Mouse (Mus musculus): ENCODE measurements around the gene Rtn1. TPM values are rescaled to one million over a fixed set of nuclear protein-coding genes. Genes with fewer than 3 reads are reported as not detected.
A peak's percentile ranks its signal among the peaks of the same experiment; 100 is the strongest.

Rtn1 gene
- polyA plus RNA-seq, 1 experiment from 2014 or later: 1.7 TPM

- Histone ChIP-seq H3K4me1 (ENCODE audit: control insufficient read depth, low read depth, low read length) (no peaks in the 10 kb centered on the region), H3K27me3 (ENCODE audit: control insufficient read depth, insufficient read depth, low read depth, low read length) (no peaks in the 10 kb centered on the region), H3K36me3 (ENCODE audit: control insufficient read depth, insufficient read depth) (no peaks in the 10 kb centered on the region), H3K4me2 (ENCODE audit: low read depth, low read length) (no peak overlapping the region), H3K9me3 (replicated peaks; ENCODE audit: control insufficient read depth, low read length) (no peaks in the 10 kb centered on the region), H3K27ac (ENCODE audit: low read length) (no peak overlapping the region), H3K4me3 (ENCODE audit: low read depth, low read length) (no peak overlapping the region), H3K9ac (ENCODE audit: low read depth, low read length) (no peak overlapping the region)
- ATAC-seq (ENCODE audit: low read depth): no peak
- WGBS (ENCODE audit: insufficient replicate concordance): 35% methylated on average over 4 of the region's 4 CpGs
Observed at GRCm38 (mm10) chr12:72422681-72423080, 13.8 kb upstream of the Rtn1 start.

- Histone ChIP-seq H3K9ac (ENCODE audit: low read depth, low read length) (no peak overlapping the region), H3K27ac (ENCODE audit: low read length) (no peak overlapping the region), H3K27me3 (ENCODE audit: control insufficient read depth, insufficient read depth, low read depth, low read length) (no peaks in the 10 kb centered on the region), H3K4me1 (ENCODE audit: control insufficient read depth, low read depth, low read length) (no peaks in the 10 kb centered on the region), H3K36me3 (ENCODE audit: control insufficient read depth, insufficient read depth) (no peaks in the 10 kb centered on the region), H3K9me3 (replicated peaks; ENCODE audit: control insufficient read depth, low read length) (no peaks in the 10 kb centered on the region), H3K4me2 (ENCODE audit: low read depth, low read length) (no peak overlapping the region), H3K4me3 (ENCODE audit: low read depth, low read length) (no peak overlapping the region)
- no peak for ATAC-seq (ENCODE audit: low read depth)
- WGBS (ENCODE audit: insufficient replicate concordance): 16% methylated on average over 3 of the region's 3 CpGs
Observed at GRCm38 (mm10) chr12:72417762-72418161, 8.9 kb upstream of the Rtn1 start.

GRCm38 (mm10) chr12:72408111-72408891 lies 553 bp downstream of the Rtn1 start:
- H3K9me3 ChIP-seq (replicated peaks; ENCODE audit: control insufficient read depth, low read length): no peaks in the 10 kb centered on the region
- H3K27me3 ChIP-seq (ENCODE audit: control insufficient read depth, insufficient read depth, low read depth, low read length): peaks cover 28% of the 10 kb centered on the region
- peak overlapping the region; percentile 49 for H3K4me3 ChIP-seq (ENCODE audit: low read depth, low read length)
- WGBS (ENCODE audit: insufficient replicate concordance): under 1% methylated on average over 62 of the region's 63 CpGs
- no peak for ATAC-seq (ENCODE audit: low read depth)
- no peak overlapping the region for H3K27ac ChIP-seq (ENCODE audit: low read length)
- no peaks in the 10 kb centered on the region for H3K36me3 ChIP-seq (ENCODE audit: control insufficient read depth, insufficient read depth)
- no peak overlapping the region for H3K9ac ChIP-seq (ENCODE audit: low read depth, low read length)
- peak overlapping the region; percentile 52 for H3K4me2 ChIP-seq (ENCODE audit: low read depth, low read length)
- no peaks in the 10 kb centered on the region; the same call in 1 of the 2 replicates for H3K4me1 ChIP-seq (ENCODE audit: control insufficient read depth, low read depth, low read length)

- H3K36me3 ChIP-seq (ENCODE audit: control insufficient read depth, insufficient read depth): no peaks in the 10 kb centered on the region
- peaks cover 28% of the 10 kb centered on the region for H3K27me3 ChIP-seq (ENCODE audit: control insufficient read depth, insufficient read depth, low read depth, low read length)
- no peaks in the 10 kb centered on the region; the same call in 1 of the 2 replicates for H3K4me1 ChIP-seq (ENCODE audit: control insufficient read depth, low read depth, low read length)
- H3K4me2 ChIP-seq (ENCODE audit: low read depth, low read length): peak overlapping the region; percentile 52; the same call in 1 of the 2 replicates
- H3K27ac ChIP-seq (ENCODE audit: low read length): no peak overlapping the region
- H3K4me3 ChIP-seq (ENCODE audit: low read depth, low read length): peak overlapping the region; percentile 49
- WGBS (ENCODE audit: insufficient replicate concordance): 2% methylated on average over 17 of the region's 17 CpGs
- ATAC-seq (ENCODE audit: low read depth): no peak
- H3K9ac ChIP-seq (ENCODE audit: low read depth, low read length): no peak overlapping the region
- no peaks in the 10 kb centered on the region for H3K9me3 ChIP-seq (replicated peaks; ENCODE audit: control insufficient read depth, low read length)
Observed at GRCm38 (mm10) chr12:72407721-72408110, 1.1 kb downstream of the Rtn1 start.

- H3K27me3 ChIP-seq (ENCODE audit: control insufficient read depth, insufficient read depth, low read depth, low read length): peaks cover 28% of the 10 kb centered on the region
- 14% methylated on average over 11 of the region's 11 CpGs for WGBS (ENCODE audit: insufficient replicate concordance)
- 0 out of 2 replicates have a peak overlapping the region, but pooled peaks have one; percentile 52 for H3K4me2 ChIP-seq (ENCODE audit: low read depth, low read length)
- H3K36me3 ChIP-seq (ENCODE audit: control insufficient read depth, insufficient read depth): no peaks in the 10 kb centered on the region
- H3K27ac ChIP-seq (ENCODE audit: low read length): no peak overlapping the region
- H3K4me1 ChIP-seq (ENCODE audit: control insufficient read depth, low read depth, low read length): no peaks in the 10 kb centered on the region; the same call in 1 of the 2 replicates
- no peak overlapping the region for H3K9ac ChIP-seq (ENCODE audit: low read depth, low read length)
- H3K4me3 ChIP-seq (ENCODE audit: low read depth, low read length): peak overlapping the region; percentile 2; the same call in 1 of the 2 replicates
- H3K9me3 ChIP-seq (replicated peaks; ENCODE audit: control insufficient read depth, low read length): no peaks in the 10 kb centered on the region
- ATAC-seq (ENCODE audit: low read depth): no peak
Observed at GRCm38 (mm10) chr12:72407146-72407545, 1.7 kb downstream of the Rtn1 start.

GRCm38 (mm10) chr12:72405031-72405430 lies 3.8 kb downstream of the Rtn1 start:
- no peak overlapping the region for H3K27ac ChIP-seq (ENCODE audit: low read length)
- no peak overlapping the region for H3K4me3 ChIP-seq (ENCODE audit: low read depth, low read length)
- no peaks in the 10 kb centered on the region; the same call in 1 of the 2 replicates for H3K4me1 ChIP-seq (ENCODE audit: control insufficient read depth, low read depth, low read length)
- no peaks in the 10 kb centered on the region for H3K9me3 ChIP-seq (replicated peaks; ENCODE audit: control insufficient read depth, low read length)
- 62% methylated on average over 5 of the region's 5 CpGs for WGBS (ENCODE audit: insufficient replicate concordance)
- no peak overlapping the region for H3K9ac ChIP-seq (ENCODE audit: low read depth, low read length)
- H3K4me2 ChIP-seq (ENCODE audit: low read depth, low read length): no peak overlapping the region
- peaks cover 28% of the 10 kb centered on the region for H3K27me3 ChIP-seq (ENCODE audit: control insufficient read depth, insufficient read depth, low read depth, low read length)
- no peak for ATAC-seq (ENCODE audit: low read depth)
- H3K36me3 ChIP-seq (ENCODE audit: control insufficient read depth, insufficient read depth): no peaks in the 10 kb centered on the region

- no peak overlapping the region for H3K4me2 ChIP-seq (ENCODE audit: low read depth, low read length)
- H3K27me3 ChIP-seq (ENCODE audit: control insufficient read depth, insufficient read depth, low read depth, low read length): no peaks in the 10 kb centered on the region
- WGBS (ENCODE audit: insufficient replicate concordance): 55% methylated on average over 13 of the region's 13 CpGs
- H3K27ac ChIP-seq (ENCODE audit: low read length): no peak overlapping the region
- no peak for ATAC-seq (ENCODE audit: low read depth)
- H3K4me3 ChIP-seq (ENCODE audit: low read depth, low read length): no peak overlapping the region
- no peaks in the 10 kb centered on the region for H3K9me3 ChIP-seq (replicated peaks; ENCODE audit: control insufficient read depth, low read length)
- H3K4me1 ChIP-seq (ENCODE audit: control insufficient read depth, low read depth, low read length): no peaks in the 10 kb centered on the region
- no peaks in the 10 kb centered on the region for H3K36me3 ChIP-seq (ENCODE audit: control insufficient read depth, insufficient read depth)
- H3K9ac ChIP-seq (ENCODE audit: low read depth, low read length): no peak overlapping the region
Observed at GRCm38 (mm10) chr12:72393046-72393805, 15.6 kb downstream of the Rtn1 start.

- H3K36me3 ChIP-seq (ENCODE audit: control insufficient read depth, insufficient read depth): no peaks in the 10 kb centered on the region
- H3K4me2 ChIP-seq (ENCODE audit: low read depth, low read length): no peak overlapping the region
- no peak overlapping the region for H3K27ac ChIP-seq (ENCODE audit: low read length)
- 43% methylated on average over 2 of the region's 2 CpGs for WGBS (ENCODE audit: insufficient replicate concordance)
- H3K4me3 ChIP-seq (ENCODE audit: low read depth, low read length): no peak overlapping the region
- no peaks in the 10 kb centered on the region for H3K9me3 ChIP-seq (replicated peaks; ENCODE audit: control insufficient read depth, low read length)
- no peak for ATAC-seq (ENCODE audit: low read depth)
- H3K9ac ChIP-seq (ENCODE audit: low read depth, low read length): no peak overlapping the region
- H3K27me3 ChIP-seq (ENCODE audit: control insufficient read depth, insufficient read depth, low read depth, low read length): no peaks in the 10 kb centered on the region
- no peaks in the 10 kb centered on the region for H3K4me1 ChIP-seq (ENCODE audit: control insufficient read depth, low read depth, low read length)
Observed at GRCm38 (mm10) chr12:72390346-72390745, 18.5 kb downstream of the Rtn1 start.

Measured in liver, embryonic 16.5 days (tissue).